Comparison of ENCODE assay signal across 8 mouse cellular contexts in the genomic region with DNA sequence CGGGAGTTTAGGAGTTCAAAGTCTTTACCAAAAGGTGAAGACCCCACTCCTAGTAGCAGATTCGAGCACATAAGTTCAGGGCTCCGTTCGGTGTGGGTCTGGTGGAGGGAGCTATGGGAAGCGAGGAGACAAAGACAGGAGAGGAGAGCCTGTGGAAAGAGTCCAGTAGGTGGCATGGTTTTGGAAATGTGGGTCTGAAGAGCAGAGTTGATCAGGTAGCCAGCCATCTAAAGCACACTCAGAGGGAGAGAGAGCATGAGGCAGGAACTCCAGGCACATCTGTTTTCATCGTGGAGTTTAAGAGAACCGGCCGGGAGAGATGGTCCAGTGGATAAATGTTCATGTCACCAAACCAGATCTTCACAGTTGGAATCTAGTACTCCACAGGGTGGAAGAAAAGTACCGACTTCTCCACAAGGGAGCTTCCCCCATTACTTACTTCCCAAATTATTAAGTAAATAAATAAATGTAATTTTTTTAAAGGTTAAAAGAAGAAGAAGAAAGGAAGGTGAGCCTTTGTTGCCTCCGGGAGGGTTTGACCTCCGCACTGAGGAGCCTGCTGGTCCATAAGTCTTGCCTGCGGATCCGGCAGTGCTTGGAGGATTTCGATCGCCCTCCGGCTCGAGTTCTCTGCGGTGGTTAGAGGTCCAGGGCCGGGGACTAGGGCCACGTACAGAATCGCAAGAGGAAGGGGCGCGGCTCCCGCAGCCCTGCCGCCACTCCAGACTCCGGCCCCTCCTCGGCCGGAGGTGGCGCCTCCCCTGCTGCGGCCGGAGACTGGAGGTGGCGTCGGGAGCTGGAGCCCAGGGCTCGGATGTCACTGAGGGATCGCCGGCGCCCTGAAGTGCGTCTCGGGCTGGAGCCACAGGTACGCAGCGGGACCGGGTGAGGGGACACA. TPM values are rescaled to one million over a fixed set of nuclear protein-coding genes. Genes with fewer than 3 reads are reported as not detected.
DNase-seq lines count a peak whose midpoint lies in the region; ATAC-seq lines count a peak whose summit lies in the region.

A gene (minus strand): TSS at position 637 of the 898 bp plus-strand sequence.
A gene (plus strand): TSS at position 732 of the 898 bp plus-strand sequence.

- WGBS in lung, embryonic 15.5 days = 3% methylated on average over 42 of the region's 42 CpGs

- H3K27me3 ChIP-seq in erythroblast, embryonic 14.5 days (ENCODE audit: control insufficient read depth) = peaks cover 65% of the 10 kb centered on the region
- H3K27me3 ChIP-seq in lung, embryonic 15.5 days = peaks cover 11% of the 10 kb centered on the region; the same call in 1 of the 2 replicates

- peak within 1 kb of the TSS; percentile 58 for H3K4me3 ChIP-seq in erythroblast, embryonic 14.5 days (replicated peaks)
- H3K4me3 ChIP-seq in lung, embryonic 15.5 days = peak within 1 kb of the TSS; percentile 49

- H3K27ac ChIP-seq in lung, embryonic 15.5 days = no peak within 1 kb of the TSS

- peak within 1 kb of the TSS; percentile 59 for H3K9ac ChIP-seq in lung, embryonic 15.5 days

- peak within 1 kb of the TSS; percentile 91 for H3K4me2 ChIP-seq in lung, embryonic 15.5 days

- no peak for ATAC-seq in erythroblast, adult 5-6 weeks (replicated peaks; ENCODE audit: low FRiP score, poor library complexity, severe bottlenecking)
- ATAC-seq in lung, embryonic 15.5 days (ENCODE audit: borderline replicate concordance, extremely low read depth, low FRiP score, low TSS enrichment) = peak; percentile 89

- DNase-seq in embryo, embryonic 11 days = peak; percentile 82
- peak; percentile 48 to 59 for DNase-seq in heart, adult 9 months (ENCODE audit: low spot score in 2 of 2)
- DNase-seq in kidney, adult 8-10 months = peak; percentile 52 to 61
- DNase-seq in ovary, postnatal 36 days (ENCODE audit: low spot score) = peak; percentile 76
- no peak for DNase-seq in natural killer cell, adult 2 months (ENCODE audit: low spot score in 2 of 2)

- H3K9me3 ChIP-seq in erythroblast, embryonic 14.5 days (ENCODE audit: control insufficient read depth, low read length) = peaks cover 9% of the 10 kb centered on the region; the same call in 1 of the 2 replicates
- H3K9me3 ChIP-seq in lung, embryonic 15.5 days = no peaks in the 10 kb centered on the region

- no peaks in the 10 kb centered on the region for H3K36me3 ChIP-seq in erythroblast, embryonic 14.5 days (ENCODE audit: control insufficient read depth)
- no peaks in the 10 kb centered on the region for H3K36me3 ChIP-seq in lung, embryonic 15.5 days

- H3K4me1 ChIP-seq in erythroblast, embryonic 14.5 days (ENCODE audit: control insufficient read depth) = peaks cover 18% of the 10 kb centered on the region
- H3K4me1 ChIP-seq in lung, embryonic 15.5 days = peaks cover 5% of the 10 kb centered on the region

RNA-seq across cellular contexts. Expression of the first gene that starts in this region (rescaled TPM):
- not detected in 2 replicates for polyA plus RNA-seq in erythroblast, embryonic 14.5 days (2012)
- total RNA-seq in erythroblast, adult 5-6 weeks (2015; ENCODE audit: low replicate concordance) = not detected in 2 replicates
- total RNA-seq in erythroblast, adult 5-6 weeks (2017; ENCODE audit: low replicate concordance) = not detected in 2 replicates
- polyA plus RNA-seq in lung, embryonic 15.5 days (2015; fragmentation: Nextera tagmentation; extraction: Ambion mirVana) = not detected in 2 replicates

RNA-seq across cellular contexts. Expression of the second gene that starts in this region (rescaled TPM):
- not detected in 2 replicates for polyA plus RNA-seq in erythroblast, embryonic 14.5 days (2012)
- total RNA-seq in erythroblast, adult 5-6 weeks (2015; ENCODE audit: low replicate concordance) = not detected in 2 replicates
- total RNA-seq in erythroblast, adult 5-6 weeks (2017; ENCODE audit: low replicate concordance) = not detected in 2 replicates
- polyA plus RNA-seq in lung, embryonic 15.5 days (2015; fragmentation: Nextera tagmentation; extraction: Ambion mirVana) = 1.8 and 2.4 TPM in 2 replicates

Comparison
In these comparisons a context has a peak if more than half of its experiments do, and no peak if none do; other contexts are left out.
1. DNase-seq: peak in embryo, embryonic 11 days (single experiment), heart, adult 9 months (2 of 2), kidney, adult 8-10 months (2 of 2) and ovary, postnatal 36 days (single experiment); none in natural killer cell, adult 2 months (0 of 2).